Mouse (Mus musculus) ES-Bruce4 (cell line): Measurements from ENCODE around the gene Bri3. TPM values are rescaled to one million over a fixed set of nuclear protein-coding genes. Genes with fewer than 3 reads are reported as not detected.

Experiments
- H3K27ac ChIP-seq: 2 replicates; pipeline ENCODE4 v1.5.1; 2012; ENCODE audit warnings: low read length, inconsistent platforms; ENCODE audit not compliant: insufficient read depth
- H3K27me3 ChIP-seq: 2 replicates; pipeline ENCODE4 v1.6.1; 2012; ENCODE audit warnings: mild to moderate bottlenecking, low read length, inconsistent platforms; ENCODE audit not compliant: control insufficient read depth, poor library complexity, insufficient read depth, severe bottlenecking
- H3K36me3 ChIP-seq: 2 replicates; pipeline ENCODE4 v1.6.1; 2012; ENCODE audit warnings: inconsistent platforms, mild to moderate bottlenecking, low read length, moderate library complexity; ENCODE audit not compliant: control insufficient read depth, poor library complexity, insufficient read depth, severe bottlenecking
- H3K4me1 ChIP-seq: one replicate; pipeline ENCODE4 v1.8.1; 2011; ENCODE audit warnings: low read length; ENCODE audit not compliant: control insufficient read depth, insufficient read depth
- H3K4me3 ChIP-seq: 2 replicates; pipeline ENCODE4 v1.5.1; 2011; ENCODE audit warnings: low read depth, mild to moderate bottlenecking, low read length
- H3K9ac ChIP-seq: 2 replicates; pipeline ENCODE4 v1.6.1; 2012; ENCODE audit warnings: low read depth, mild to moderate bottlenecking, inconsistent platforms; ENCODE audit not compliant: poor library complexity, severe bottlenecking
- H3K9me3 ChIP-seq: replicated peaks from 2 replicates; pipeline ENCODE4 v1.6.1; 2012; ENCODE audit warnings: mild to moderate bottlenecking, low read length, inconsistent platforms; ENCODE audit not compliant: control insufficient read depth, poor library complexity, insufficient read depth, severe bottlenecking
- CTCF ChIP-seq: IDR thresholded peaks from one replicate; pipeline ENCODE4 v1.8.1; 2011; ENCODE audit warnings: low read depth, low read length
- EP300 ChIP-seq: IDR thresholded peaks from 2 replicates; pipeline ENCODE4 v1.6.1; 2011; ENCODE audit warnings: low read depth, low read length; ENCODE audit not compliant: insufficient read depth
- POLR2A ChIP-seq: IDR thresholded peaks from one replicate; pipeline ENCODE4 v1.8.1; 2011; ENCODE audit warnings: low read length; ENCODE audit not compliant: insufficient read depth
- polyA plus RNA-seq: library from polyadenylated mRNA; stranded (reverse); fragments of >200 nt; gene quantifications from 2 replicates; pipeline ENCODE4 v1.2.4, GENCODE M21; 2011; ENCODE audit warnings: low read depth; ENCODE audit not compliant: missing spikeins, insufficient read depth, insufficient read length

Bri3 gene
- polyA plus RNA-seq, 1 experiment, result 82.6 TPM

GRCm38 (mm10) chr5:144341085-144341484, 96.8 kb downstream of the Bri3 start:
- no peaks in the 10 kb centered on the region for H3K36me3 ChIP-seq
- TF ChIP-seq EP300, result no peak
- no peak for TF ChIP-seq POLR2A
- no peak for TF ChIP-seq CTCF
- no peaks in the 10 kb centered on the region for H3K27me3 ChIP-seq

GRCm38 (mm10) chr5:144344592-144344991, 100.4 kb downstream of the Bri3 start:
- Histone ChIP-seq H3K4me1 (no peaks in the 10 kb centered on the region), H3K27ac (no peak overlapping the region), H3K4me3 (no peak overlapping the region), H3K36me3 (no peaks in the 10 kb centered on the region), H3K9me3 (no peaks in the 10 kb centered on the region), H3K27me3 (no peaks in the 10 kb centered on the region), H3K9ac (no peak overlapping the region)
- no peak for TF ChIP-seq EP300
- no peak for TF ChIP-seq POLR2A
- TF ChIP-seq CTCF, result no peak

More at GRCm38 (mm10) chr5:144341085-144341484, 96.8 kb downstream of the Bri3 start:
- Histone ChIP-seq H3K4me1 (no peaks in the 10 kb centered on the region), H3K27ac (no peak overlapping the region), H3K4me3 (no peak overlapping the region), H3K9me3 (no peaks in the 10 kb centered on the region), H3K9ac (no peak overlapping the region)

GRCm38 (mm10) chr5:144351185-144351584, 106.9 kb downstream of the Bri3 start:
- Histone ChIP-seq H3K9me3 (no peaks in the 10 kb centered on the region), H3K4me3 (no peak overlapping the region), H3K27ac (no peak overlapping the region), H3K27me3 (no peaks in the 10 kb centered on the region), H3K4me1 (no peaks in the 10 kb centered on the region), H3K9ac (no peak overlapping the region), H3K36me3 (no peaks in the 10 kb centered on the region)
- TF ChIP-seq CTCF (no peak), EP300 (no peak), POLR2A (no peak)

- no peak for TF ChIP-seq EP300
- no peaks in the 10 kb centered on the region for H3K36me3 ChIP-seq
- no peak overlapping the region for H3K9ac ChIP-seq
- no peak overlapping the region for H3K27ac ChIP-seq
- H3K9me3 ChIP-seq, result no peaks in the 10 kb centered on the region
- H3K27me3 ChIP-seq, result no peaks in the 10 kb centered on the region
- no peaks in the 10 kb centered on the region for H3K4me1 ChIP-seq
- H3K4me3 ChIP-seq, result no peak overlapping the region
Observed at GRCm38 (mm10) chr5:144352250-144353047, 108.2 kb downstream of the Bri3 start.

GRCm38 (mm10) chr5:144356776-144357455, 112.7 kb downstream of the Bri3 start:
- Histone ChIP-seq H3K4me3 (peak overlapping the region; percentile 72), H3K27ac (no peak overlapping the region), H3K36me3 (no peaks in the 10 kb centered on the region), H3K9me3 (no peaks in the 10 kb centered on the region), H3K9ac (peak overlapping the region; percentile 71), H3K27me3 (no peaks in the 10 kb centered on the region), H3K4me1 (no peaks in the 10 kb centered on the region)
- TF ChIP-seq POLR2A (no peak), CTCF (no peak), EP300 (no peak)

- no peaks in the 10 kb centered on the region for H3K36me3 ChIP-seq
- no peak for TF ChIP-seq EP300
- TF ChIP-seq POLR2A, result no peak
- no peak for TF ChIP-seq CTCF
- no peaks in the 10 kb centered on the region for H3K27me3 ChIP-seq
- H3K4me1 ChIP-seq, result no peaks in the 10 kb centered on the region
- no peaks in the 10 kb centered on the region for H3K9me3 ChIP-seq
- no peak overlapping the region for H3K27ac ChIP-seq
- H3K9ac ChIP-seq, result peak overlapping the region; percentile 71
- H3K4me3 ChIP-seq, result peak overlapping the region; percentile 72
Observed at GRCm38 (mm10) chr5:144357551-144357880, 113.3 kb downstream of the Bri3 start.
